26 mouse cellular contexts compared by ENCODE assay signal in the genomic region with DNA sequence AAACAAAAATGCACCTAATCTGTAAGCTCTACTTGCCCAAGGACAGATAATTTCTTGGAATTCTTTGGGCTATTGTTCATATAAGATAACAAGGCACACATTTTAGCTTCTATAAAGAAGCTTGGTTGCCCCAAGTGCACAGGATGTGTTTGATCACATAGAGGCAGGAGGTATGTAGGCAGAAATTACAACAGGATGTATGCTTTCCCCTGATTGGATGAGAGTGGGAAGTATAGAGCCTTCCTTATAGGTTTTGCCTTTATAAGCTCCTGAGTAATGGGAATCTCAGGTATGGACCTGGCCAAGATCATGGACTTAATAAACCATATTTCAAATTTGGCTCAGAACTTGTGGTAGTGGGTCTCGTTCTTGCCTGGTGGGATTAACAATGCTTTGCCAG. TPM values are rescaled to one million over a fixed set of nuclear protein-coding genes. Genes with fewer than 3 reads are reported as not detected.
DNase-seq lines count a peak whose midpoint lies in the region; ATAC-seq lines count a peak whose summit lies in the region.
"Had no signal": no experiment of that assay in that cellular context is flagged by ENCODE, and none has a peak within 500 bp of the region (broad histone marks: within the 10 kb centered on the region; RNA-seq: fewer than 3 reads in every experiment).

No protein-coding gene starts in this region.

- no peaks in the 10 kb centered on the region for H3K9me3 ChIP-seq in liver, embryonic 11.5 days (ENCODE audit: control insufficient read depth, low read length)
- H3K9me3 ChIP-seq: embryonic facial prominence, embryonic 13.5 days; embryonic facial prominence, embryonic 15.5 days; forebrain, embryonic 10.5 days; forebrain, embryonic 12.5 days; G1E had no signal

- H3K27ac ChIP-seq in liver, embryonic 11.5 days (ENCODE audit: low read depth, low read length): no peak overlapping the region
- H3K27ac ChIP-seq: embryonic facial prominence, embryonic 13.5 days; embryonic facial prominence, embryonic 15.5 days; forebrain, embryonic 10.5 days; forebrain, embryonic 12.5 days had no signal

- H3K36me3 ChIP-seq in liver, embryonic 11.5 days (ENCODE audit: control insufficient read depth, insufficient read depth, low read length): no peaks in the 10 kb centered on the region
- H3K36me3 ChIP-seq: embryonic facial prominence, embryonic 13.5 days; embryonic facial prominence, embryonic 15.5 days; forebrain, embryonic 12.5 days had no signal

- no peaks in the 10 kb centered on the region for H3K27me3 ChIP-seq in liver, embryonic 11.5 days (replicated peaks; ENCODE audit: control insufficient read depth, insufficient read depth, low read length)
- H3K27me3 ChIP-seq: CH12.LX; embryonic facial prominence, embryonic 13.5 days; embryonic facial prominence, embryonic 15.5 days; forebrain, embryonic 12.5 days; Patski had no signal

- WGBS in liver, embryonic 11.5 days: 89% methylated on average over 1 of the region's 1 CpGs

- H3K4me1 ChIP-seq in liver, embryonic 11.5 days (replicated peaks; ENCODE audit: control insufficient read depth, insufficient read depth, low read length): peaks cover 2% of the 10 kb centered on the region; the same call in 1 of the 2 replicates

- intact Hi-C loops in left cerebral cortex, postnatal 14 days (cut with DNase I): no loop called here

- no peak overlapping the region for H3K4me3 ChIP-seq in liver, embryonic 11.5 days (ENCODE audit: low read depth, low read length)
- H3K4me3 ChIP-seq: embryonic facial prominence, embryonic 13.5 days; embryonic facial prominence, embryonic 15.5 days; erythroblast, embryonic 14.5 days; forebrain, embryonic 10.5 days; forebrain, embryonic 12.5 days had no signal

- peak; percentile 2 for DNase-seq in embryo, embryonic 10 days (ENCODE audit: low spot score)
- no peak for DNase-seq in embryo, embryonic 10.5 days (ENCODE audit: low spot score)
- DNase-seq in left cerebral cortex, postnatal 14 days (ENCODE audit: low spot score in 2 of 2): no peak
- no peak for DNase-seq in liver, embryonic 11.5 days (ENCODE audit: low spot score)
- DNase-seq: adrenal gland, adult 2 months; adrenal gland, postnatal 10 days; adrenal gland, postnatal 25 days; B cell, adult 2 months; cerebellum, adult 11 months; cerebellum, adult 18-20 months; cerebellum, adult 8-10 months; cerebellum, adult 9-11 months; cerebellum, postnatal 14 days; cerebellum, postnatal 36 days; embryo, embryonic 11 days had no signal

- ATAC-seq in activated CD4-positive, CD25-positive, alpha-beta regulatory T cell, adult 4 months: peak; percentile 43
- ATAC-seq in liver, embryonic 11.5 days (replicated peaks; ENCODE audit: low FRiP score): no peak
- ATAC-seq: forebrain, embryonic 14.5 days; forebrain, embryonic 16.5 days; Patski had no signal

- H3K9ac ChIP-seq in liver, embryonic 11.5 days (ENCODE audit: low read depth, low read length): no peak overlapping the region
- H3K9ac ChIP-seq: embryonic facial prominence, embryonic 13.5 days; embryonic facial prominence, embryonic 15.5 days; forebrain, embryonic 12.5 days had no signal

- H3K4me2 ChIP-seq in liver, embryonic 11.5 days: no peak overlapping the region
- H3K4me2 ChIP-seq: embryonic facial prominence, embryonic 13.5 days; embryonic facial prominence, embryonic 15.5 days; forebrain, embryonic 12.5 days had no signal

RNA-seq across cellular contexts. Expression of gene Zfp277, which starts 20.7 kb away (rescaled TPM):
- 10 to 100 TPM; 41.4 to 43.7 TPM for polyA plus RNA-seq in activated CD4-positive, CD25-positive, alpha-beta regulatory T cell, adult 4 months (2017; shearing (Covaris generic))
- 10 to 100 TPM; 19.9 to 20.9 TPM for total RNA-seq in left cerebral cortex, postnatal 14 days (2021)
- 23.4 and 25.7 TPM in 2 replicates for polyA plus RNA-seq in liver, embryonic 11.5 days (2014; fragmentation: Nextera tagmentation; extraction: Ambion mirVana)

RNA-seq across cellular contexts. Expression of gene Dock4, which starts 20.8 kb away (rescaled TPM):
- polyA plus RNA-seq in activated CD4-positive, CD25-positive, alpha-beta regulatory T cell, adult 4 months (2017; shearing (Covaris generic)): 1 to 10 TPM in 1 of 2 experiments, under 1 TPM in 1; 0.76 to 2.6 TPM
- total RNA-seq in left cerebral cortex, postnatal 14 days (2021): 10 to 100 TPM; 86.1 to 86.3 TPM
- polyA plus RNA-seq in liver, embryonic 11.5 days (2014; fragmentation: Nextera tagmentation; extraction: Ambion mirVana): 4.4 and 4.9 TPM in 2 replicates
